ENCODE assay signal across 22 mouse cellular contexts in genomic region chr3:103335371-103335770, GRCm38 (mm10). TPM values are rescaled to one million over a fixed set of nuclear protein-coding genes. Genes with fewer than 3 reads are reported as not detected.
A peak's percentile ranks its signal among the peaks of the same experiment; 100 is the strongest.
DNase-seq lines count a peak whose midpoint lies in the region; ATAC-seq lines count a peak whose summit lies in the region.
"Had no signal": no experiment of that assay in that cellular context is flagged by ENCODE, and none has a peak within 500 bp of the region (broad histone marks: within the 10 kb centered on the region; RNA-seq: fewer than 3 reads in every experiment).

No protein-coding gene starts in this region.

- peak; percentile 37; the same call in 1 of the 2 replicates for ATAC-seq in granulocyte monocyte progenitor cell, adult 5-6 weeks (replicated peaks; ENCODE audit: poor library complexity, severe bottlenecking)
- ATAC-seq: forebrain, embryonic 15.5 days had no signal

- DNase-seq in 416B (ENCODE audit: low read depth) (peak; percentile 57), A20 (ENCODE audit: low read depth, low spot score) (peak; percentile 30), MEL-GATA-1-ER (ENCODE audit: extremely low read depth, low read depth) (peak; percentile 23)
- no peak for DNase-seq in thymus, postnatal 4 days
- no peak for DNase-seq in cerebellum, adult 8-10 months
- DNase-seq in cerebellum, adult 9-11 months: no peak
- no peak for DNase-seq in gastrocnemius, adult 18-20 months (ENCODE audit: low spot score)
- DNase-seq: adrenal gland, adult 2 months; adrenal gland, postnatal 14 days; B cell, adult 2 months; cerebellum, adult 11-12 months; cerebellum, postnatal 10 days; cerebellum, postnatal 36 days; embryo, embryonic 11 days; gastrocnemius, postnatal 10 days; gastrocnemius, postnatal 36 days; heart, adult 2 months; heart, postnatal 14 days; kidney, adult 11 months; kidney, adult 8-10 months had no signal

RNA-seq across cellular contexts. Expression of gene Trim33, which starts 56.3 kb away (rescaled TPM):
- total RNA-seq in granulocyte monocyte progenitor cell, adult 5-6 weeks (2014; fragmentation: Nextera tagmentation): 58.4 and 65.7 TPM in 2 replicates
- total RNA-seq in granulocyte monocyte progenitor cell, adult 5-6 weeks (2017): 58.0 and 58.9 TPM in 2 replicates
- 10 to 100 TPM; 11.6 TPM for total RNA-seq in gastrocnemius, adult 18-20 months (2021)

Comparison
In these comparisons a context has a peak if more than half of its experiments do, and no peak if none do; other contexts are left out.
1. DNase-seq: peak in 416B (single experiment), A20 (single experiment) and MEL-GATA-1-ER (single experiment); none in thymus, postnatal 4 days (single experiment), cerebellum, adult 8-10 months (single experiment), cerebellum, adult 9-11 months (single experiment) and gastrocnemius, adult 18-20 months (single experiment).
2. RNA of gene Trim33, which starts 56.3 kb away (total RNA-seq): 58.0 to 65.7 TPM in granulocyte monocyte progenitor cell, adult 5-6 weeks; 11.6 TPM in gastrocnemius, adult 18-20 months; every median in the first group is over 4 times any median in the second.